Mouse (Mus musculus) liver, embryonic 14.5 days (tissue): Measurements from ENCODE around the gene Gon4l. TPM values are rescaled to one million over a fixed set of nuclear protein-coding genes. Genes with fewer than 3 reads are reported as not detected.

ENCODE experiments used
- ATAC-seq: fragments of 200-750 bp; cut with Nextera tagmentation; 2 replicates; pipeline ENCODE4 v1.8.0; 2017; ENCODE audit warnings: moderate number of reproducible peaks, mild to moderate bottlenecking, moderate library complexity; ENCODE audit not compliant: insufficient read depth
- DNase-seq, 3 experiments: peaks; one replicate each; pipeline ENCODE4 v3.0.0-alpha.2; 2012 to 2013; ENCODE audit warnings: low read depth in 3 of 3, low spot score in 3 of 3
- H3K27ac ChIP-seq: fragments of 300-500 bp; sonication (generic); 2 replicates; pipeline ENCODE4 v1.5.1; 2014; ENCODE audit warnings: moderate library complexity, mild to moderate bottlenecking, control low read depth, inconsistent platforms
- H3K27me3 ChIP-seq: fragments of 300-500 bp; sonication (generic); 2 replicates; pipeline ENCODE4 v1.6.1; 2014; ENCODE audit warnings: mild to moderate bottlenecking, low read length, moderate library complexity; ENCODE audit not compliant: control insufficient read depth, insufficient read depth
- H3K36me3 ChIP-seq: fragments of 300-500 bp; sonication (generic); replicated peaks from 2 replicates; pipeline ENCODE4 v1.6.1; 2014; ENCODE audit warnings: low read depth; ENCODE audit not compliant: control insufficient read depth, insufficient read depth
- H3K4me1 ChIP-seq, 2 experiments: fragments of 200-500 bp in 1 of 2; fragments of 300-500 bp in 1 of 2; sonication (generic) in 1 of 2; replicated peaks; 2 replicates each; pipeline ENCODE4 v1.6.1; 2012 to 2014; ENCODE audit warnings: antibody characterized with exemption in 1 of 2, inconsistent platforms in 1 of 2, low read length in 1 of 2; ENCODE audit not compliant: control insufficient read depth in 2 of 2, insufficient read depth in 2 of 2
- H3K4me2 ChIP-seq: fragments of 300-500 bp; sonication (generic); 2 replicates; pipeline ENCODE4 v1.6.1; 2014; ENCODE audit warnings: low read depth, mild to moderate bottlenecking, control low read depth, moderate library complexity
- H3K4me3 ChIP-seq, 2 experiments: fragments of 200-500 bp in 1 of 2; fragments of 300-500 bp in 1 of 2; sonication (generic) in 1 of 2; 2 replicates each; pipeline ENCODE4 v1.5.1; 2012 to 2014; ENCODE audit warnings: low read depth in 2 of 2, low read length in 2 of 2, mild to moderate bottlenecking in 2 of 2, control low read depth in 1 of 2, inconsistent platforms in 1 of 2, moderate library complexity in 1 of 2; ENCODE audit not compliant: insufficient read depth in 1 of 2
- H3K9ac ChIP-seq: fragments of 300-500 bp; sonication (generic); replicated peaks from 2 replicates; pipeline ENCODE4 v1.6.1; 2014; ENCODE audit warnings: mild to moderate bottlenecking, control low read depth, moderate library complexity
- H3K9me3 ChIP-seq: fragments of 300-500 bp; sonication (generic); 2 replicates; pipeline ENCODE4 v1.6.1; 2016; ENCODE audit warnings: low read length, mixed read lengths; ENCODE audit not compliant: control insufficient read depth
- CTCF ChIP-seq: IDR thresholded peaks from 2 replicates; pipeline ENCODE4 v1.5.1; 2016; ENCODE audit warnings: antibody characterized with exemption, low read depth, control low read depth
- EP300 ChIP-seq: IDR thresholded peaks from 2 replicates; pipeline ENCODE4 v1.6.1; 2016; ENCODE audit warnings: antibody characterized with exemption, low read depth
- WGBS: fragments of 180-500 bp; shearing (Covaris S2); extraction: QIAGEN DNeasy Blood & Tissue Kit; methylation state at CpG from one replicate; pipeline ENCODE4 v1.1.7; 2014; ENCODE audit not compliant: insufficient replicate concordance; 5-methylcytosine and 5-hydroxymethylcytosine counted together
- polyA plus RNA-seq, 2 experiments: library from polyadenylated mRNA; depleted of rRNA in 1 of 2; stranded (reverse) in 1 of 2; unstranded in 1 of 2; fragments of >200 nt; fragmentation: Nextera tagmentation in 1 of 2; extraction: Ambion mirVana in 1 of 2; gene quantifications; 2 replicates each; pipeline versions ENCODE4 v1.2.1 to v1.2.3; 2012 to 2014

Gon4l gene
- polyA plus RNA-seq, 2 experiments, result 3.7 to 6.7 TPM

- peak; percentile 87 to 89 (median 88) for DNase-seq
- Histone ChIP-seq H3K27me3 (no peaks in the 10 kb centered on the region), H3K36me3 (peaks cover 16% of the 10 kb centered on the region), H3K9me3 (no peaks in the 10 kb centered on the region), H3K4me3 (peak within 1 kb of the TSS; percentile 76), H3K9ac (peak within 1 kb of the TSS; percentile 64), H3K4me2 (peak within 1 kb of the TSS; percentile 92), H3K4me1 (peaks cover 3 to 9% of the 10 kb centered on the region in 2 experiments; a peak in 1 of 4 replicates), H3K27ac (peak within 1 kb of the TSS; percentile 29)
- WGBS, result under 1% methylated on average over 62 of the region's 62 CpGs
- TF ChIP-seq CTCF (0 out of 2 replicates have a peak, but pooled peaks have one; percentile 24), EP300 (no peak)
- ATAC-seq, result peak; percentile 98
These were observed 78.7 kb downstream of the Gon4l start, which contains the start of gene Msto1 for GRCm38 (mm10) chr3:88913511-88914383. Gene Msto1 (minus strand): TSS chr3:88913999.

GRCm38 (mm10) chr3:88914384-88914810 lies 79.4 kb downstream of the Gon4l start:
- Histone ChIP-seq H3K4me1 (peaks cover 3 to 9% of the 10 kb centered on the region in 2 experiments; a peak in 1 of 4 replicates), H3K9ac (peak overlapping the region; percentile 64), H3K27ac (peak overlapping the region; percentile 29; the same call in 1 of the 2 replicates), H3K27me3 (no peaks in the 10 kb centered on the region), H3K36me3 (peaks cover 11% of the 10 kb centered on the region), H3K4me3 (peak overlapping the region; percentile 76), H3K4me2 (peak overlapping the region; percentile 92), H3K9me3 (no peaks in the 10 kb centered on the region)
- ATAC-seq, result no peak
- no peak for DNase-seq
- TF ChIP-seq EP300, result no peak
- TF ChIP-seq CTCF, result no peak
- 22% methylated on average over 8 of the region's 8 CpGs for WGBS

- Histone ChIP-seq H3K4me3 (no peak overlapping the region), H3K9me3 (no peaks in the 10 kb centered on the region), H3K36me3 (peaks cover 18% of the 10 kb centered on the region), H3K4me2 (no peak overlapping the region), H3K27me3 (no peaks in the 10 kb centered on the region), H3K27ac (no peak overlapping the region), H3K9ac (no peak overlapping the region), H3K4me1 (peaks cover 3 to 6% of the 10 kb centered on the region in 2 experiments; a peak in 1 of 4 replicates)
- 71% methylated on average over 13 of the region's 13 CpGs for WGBS
- no peak for TF ChIP-seq CTCF
- TF ChIP-seq EP300, result no peak
- ATAC-seq, result no peak
- DNase-seq, result no peak
These were observed 84.0 kb downstream of the Gon4l start for GRCm38 (mm10) chr3:88918981-88919380.

- Histone ChIP-seq H3K4me2 (no peak overlapping the region), H3K4me3 (no peak overlapping the region), H3K36me3 (peaks cover 23% of the 10 kb centered on the region), H3K9me3 (no peaks in the 10 kb centered on the region), H3K27me3 (no peaks in the 10 kb centered on the region), H3K27ac (no peak overlapping the region), H3K9ac (no peak overlapping the region), H3K4me1 (no peaks in the 10 kb centered on the region)
- no peak for ATAC-seq
- TF ChIP-seq EP300, result no peak
- no peak for TF ChIP-seq CTCF
- WGBS, result 88% methylated on average over 9 of the region's 9 CpGs
- no peak for DNase-seq
These were observed 86.4 kb downstream of the Gon4l start for GRCm38 (mm10) chr3:88921411-88921810.

- peaks cover 36% of the 10 kb centered on the region for H3K36me3 ChIP-seq
- DNase-seq, result no peak
- no peak overlapping the region for H3K4me3 ChIP-seq
- H3K4me2 ChIP-seq, result no peak overlapping the region
- ATAC-seq, result no peak
- no peak overlapping the region for H3K27ac ChIP-seq
- H3K27me3 ChIP-seq, result no peaks in the 10 kb centered on the region
- no peak overlapping the region for H3K9ac ChIP-seq
- TF ChIP-seq CTCF, result no peak
- no peak for TF ChIP-seq EP300
- H3K9me3 ChIP-seq, result no peaks in the 10 kb centered on the region
- no peaks in the 10 kb centered on the region for H3K4me1 ChIP-seq
- WGBS, result 71% methylated on average over 8 of the region's 8 CpGs
These were observed 89.1 kb downstream of the Gon4l start for GRCm38 (mm10) chr3:88923989-88924591.
